23 mouse cellular contexts compared by ENCODE assay signal in the genomic region with DNA sequence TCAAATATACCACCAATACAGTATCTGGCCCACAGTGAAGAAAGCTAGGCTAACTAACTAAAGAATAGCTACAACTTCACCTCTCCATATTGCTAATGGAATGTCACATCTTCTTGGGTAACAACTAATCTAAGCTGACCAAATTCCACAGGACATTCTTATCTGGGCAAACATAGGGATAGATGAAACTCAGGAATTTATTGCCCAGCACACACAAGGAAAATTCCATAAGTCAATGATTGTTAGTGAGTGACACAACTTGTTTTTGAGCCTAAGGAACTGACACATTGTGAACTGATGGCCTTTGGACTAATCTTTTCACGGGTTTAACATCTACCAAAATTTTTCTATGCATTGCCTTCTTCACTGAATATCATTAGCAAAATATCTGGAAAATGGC. TPM values are rescaled to one million over a fixed set of nuclear protein-coding genes. Genes with fewer than 3 reads are reported as not detected.
A peak's percentile ranks its signal among the peaks of the same experiment; 100 is the strongest.
DNase-seq lines count a peak whose midpoint lies in the region; ATAC-seq and TF ChIP-seq lines count a peak whose summit lies in the region.
"Had no signal": no experiment of that assay in that cellular context is flagged by ENCODE, and none has a peak within 500 bp of the region (broad histone marks: within the 10 kb centered on the region; RNA-seq: fewer than 3 reads in every experiment).

No protein-coding gene starts in this region.

- H3K4me2 ChIP-seq in liver, postnatal 0 days (ENCODE audit: low read depth, low read length) = no peak overlapping the region
- H3K4me2 ChIP-seq in liver, embryonic 11.5 days = no peak overlapping the region
- H3K4me2 ChIP-seq in intestine, postnatal 0 days (replicated peaks; ENCODE audit: low read depth) = no peak overlapping the region
- H3K4me2 ChIP-seq: embryonic facial prominence, embryonic 12.5 days; forebrain, embryonic 13.5 days; forebrain, embryonic 15.5 days had no signal

- no peak overlapping the region for H3K9ac ChIP-seq in liver, postnatal 0 days (replicated peaks)
- H3K9ac ChIP-seq in liver, embryonic 11.5 days (ENCODE audit: low read depth, low read length) = no peak overlapping the region
- no peak overlapping the region for H3K9ac ChIP-seq in intestine, postnatal 0 days (ENCODE audit: low read depth, low read length)
- H3K9ac ChIP-seq: embryonic facial prominence, embryonic 12.5 days; forebrain, embryonic 13.5 days; forebrain, embryonic 15.5 days had no signal

- peak; percentile 49; the same call in 1 of the 2 replicates for ATAC-seq in liver, postnatal 0 days
- ATAC-seq in liver, embryonic 11.5 days (replicated peaks; ENCODE audit: low FRiP score) = no peak
- peak; percentile 60; the same call in 1 of the 2 replicates for ATAC-seq in intestine, postnatal 0 days
- ATAC-seq: activated CD4-positive, CD25-positive, alpha-beta regulatory T cell, adult 4 months; CD4-positive, CD25-positive, alpha-beta regulatory T cell, adult 4 months; forebrain, embryonic 13.5 days; forebrain, embryonic 15.5 days; Patski had no signal

- H3K27me3 ChIP-seq in liver, postnatal 0 days (ENCODE audit: insufficient read depth, low read length) = no peaks in the 10 kb centered on the region
- H3K27me3 ChIP-seq in liver, embryonic 11.5 days (replicated peaks; ENCODE audit: control insufficient read depth, insufficient read depth, low read length) = no peaks in the 10 kb centered on the region
- no peaks in the 10 kb centered on the region for H3K27me3 ChIP-seq in intestine, postnatal 0 days (replicated peaks; ENCODE audit: control insufficient read depth, insufficient read depth, low read length)
- H3K27me3 ChIP-seq: CH12.LX; embryonic facial prominence, embryonic 12.5 days; forebrain, embryonic 13.5 days; forebrain, embryonic 15.5 days had no signal

- no peaks in the 10 kb centered on the region for H3K4me1 ChIP-seq in liver, postnatal 0 days (ENCODE audit: insufficient read depth)
- no peaks in the 10 kb centered on the region for H3K4me1 ChIP-seq in liver, embryonic 11.5 days (replicated peaks; ENCODE audit: control insufficient read depth, insufficient read depth, low read length)
- H3K4me1 ChIP-seq in intestine, postnatal 0 days (replicated peaks; ENCODE audit: control insufficient read depth, insufficient read depth, low read length) = no peaks in the 10 kb centered on the region
- H3K4me1 ChIP-seq: embryonic facial prominence, embryonic 10.5 days; embryonic facial prominence, embryonic 12.5 days; forebrain, embryonic 13.5 days; forebrain, embryonic 15.5 days had no signal

- no peak for TF ChIP-seq CTCF in liver, postnatal 0 days (IDR thresholded peaks at IDR 0.05; ENCODE audit: low read depth)
- no peak for TF ChIP-seq CTCF in intestine, postnatal 0 days (IDR thresholded peaks at IDR 0.05; ENCODE audit: low read depth)

- DNase-seq in liver, postnatal 0 days = no peak
- no peak for DNase-seq in liver, embryonic 11.5 days (ENCODE audit: low spot score)
- no peak for DNase-seq in retina, postnatal 1 day
- no peak for DNase-seq in spleen, postnatal 14 days (ENCODE audit: low spot score in 2 of 2)
- DNase-seq: adrenal gland, adult 8-10 months; adrenal gland, postnatal 14 days; adrenal gland, postnatal 36 days; B cell, adult 2 months; cerebellum, adult 11-12 months; cerebellum, adult 2 months; cerebellum, adult 9-10 months; cerebellum, postnatal 10 days; cerebellum, postnatal 25 days had no signal

- no peak overlapping the region for H3K4me3 ChIP-seq in liver, postnatal 0 days (ENCODE audit: low read depth, low read length)
- no peak overlapping the region for H3K4me3 ChIP-seq in liver, embryonic 11.5 days (ENCODE audit: low read depth, low read length)
- no peak overlapping the region for H3K4me3 ChIP-seq in intestine, postnatal 0 days (ENCODE audit: low read depth, low read length)
- H3K4me3 ChIP-seq: embryonic facial prominence, embryonic 10.5 days; embryonic facial prominence, embryonic 12.5 days; forebrain, embryonic 13.5 days; forebrain, embryonic 15.5 days had no signal

- TF ChIP-seq EP300 in liver, postnatal 0 days (IDR thresholded peaks at IDR 0.05; ENCODE audit: low read depth) = no peak

- H3K27ac ChIP-seq in liver, postnatal 0 days (ENCODE audit: low read depth) = no peak overlapping the region
- no peak overlapping the region for H3K27ac ChIP-seq in liver, embryonic 11.5 days (ENCODE audit: low read depth, low read length)
- H3K27ac ChIP-seq in intestine, postnatal 0 days (ENCODE audit: low read depth, low read length) = no peak overlapping the region
- H3K27ac ChIP-seq: embryonic facial prominence, embryonic 10.5 days; embryonic facial prominence, embryonic 12.5 days; forebrain, embryonic 13.5 days; forebrain, embryonic 15.5 days had no signal

- H3K36me3 ChIP-seq in liver, postnatal 0 days (replicated peaks; ENCODE audit: insufficient read depth, low read length) = no peaks in the 10 kb centered on the region
- no peaks in the 10 kb centered on the region for H3K36me3 ChIP-seq in liver, embryonic 11.5 days (ENCODE audit: control insufficient read depth, insufficient read depth, low read length)
- no peaks in the 10 kb centered on the region for H3K36me3 ChIP-seq in intestine, postnatal 0 days (ENCODE audit: control insufficient read depth, insufficient read depth)
- H3K36me3 ChIP-seq: embryonic facial prominence, embryonic 10.5 days; embryonic facial prominence, embryonic 12.5 days; forebrain, embryonic 15.5 days; G1E had no signal

- no peaks in the 10 kb centered on the region for H3K9me3 ChIP-seq in liver, postnatal 0 days (ENCODE audit: low read length)
- H3K9me3 ChIP-seq in liver, embryonic 11.5 days (ENCODE audit: control insufficient read depth, low read length) = no peaks in the 10 kb centered on the region
- H3K9me3 ChIP-seq in intestine, postnatal 0 days (ENCODE audit: control insufficient read depth) = no peaks in the 10 kb centered on the region
- H3K9me3 ChIP-seq: embryonic facial prominence, embryonic 10.5 days; embryonic facial prominence, embryonic 12.5 days; forebrain, embryonic 13.5 days; forebrain, embryonic 15.5 days; G1E had no signal

- WGBS in liver, postnatal 0 days (ENCODE audit: insufficient replicate concordance) = 48% methylated on average over 1 of the region's 1 CpGs
- 70% methylated on average over 1 of the region's 1 CpGs for WGBS in liver, embryonic 11.5 days
- WGBS in intestine, postnatal 0 days = 62% methylated on average over 1 of the region's 1 CpGs

RNA-seq across cellular contexts. Expression of a gene that starts 52.6 kb away (rescaled TPM):
- 8.4 and 8.6 TPM in 2 replicates for polyA plus RNA-seq in liver, postnatal 0 days (2015; fragmentation: Nextera tagmentation; extraction: Ambion mirVana)
- 17.2 and 20.8 TPM in 2 replicates for polyA plus RNA-seq in liver, embryonic 11.5 days (2014; fragmentation: Nextera tagmentation; extraction: Ambion mirVana)
- polyA plus RNA-seq in intestine, postnatal 0 days (2015; fragmentation: Nextera tagmentation; extraction: Ambion mirVana) = 10.5 and 11.7 TPM in 2 replicates
- polyA plus RNA-seq: activated CD4-positive, CD25-positive, alpha-beta regulatory T cell, adult 4 months; CD4-positive, CD25-positive, alpha-beta regulatory T cell, adult 4 months; G1E; Patski had no signal
